Mouse (Mus musculus) CH12.LX (cell line): ENCODE measurements around the gene Pde4b. TPM values are rescaled to one million over a fixed set of nuclear protein-coding genes. Genes with fewer than 3 reads are reported as not detected.

Experiments
- DNase-seq: peaks from one replicate; pipeline ENCODE4 v3.0.0-alpha.2; 2013; ENCODE audit errors: extremely low read depth
- H3K27ac ChIP-seq: 2 replicates; pipeline ENCODE4 v1.5.1; 2012; ENCODE audit warnings: low read depth, mild to moderate bottlenecking, control low read depth, moderate library complexity; ENCODE audit not compliant: insufficient read depth
- H3K27me3 ChIP-seq: replicated peaks from 2 replicates; pipeline ENCODE3; 2012; ENCODE audit warnings: inconsistent platforms
- H3K36me3 ChIP-seq, 2 experiments: replicated peaks in 1 of 2; 2 replicates each; pipeline versions ENCODE3 to v1.6.1; 2012; ENCODE audit warnings: inconsistent platforms in 1 of 2, low read length in 1 of 2, mild to moderate bottlenecking in 1 of 2, mixed read lengths in 1 of 2, moderate library complexity in 1 of 2; ENCODE audit not compliant: control insufficient read depth in 1 of 2, insufficient read depth in 1 of 2
- H3K4me1 ChIP-seq, 2 experiments: 2 replicates each; pipeline ENCODE4 v1.6.1; 2012; ENCODE audit warnings: inconsistent platforms in 1 of 2, moderate library complexity in 1 of 2; ENCODE audit not compliant: insufficient read depth in 2 of 2, control insufficient read depth in 1 of 2
- H3K4me2 ChIP-seq: 2 replicates; pipeline ENCODE4 v1.6.1; 2012; ENCODE audit warnings: low read depth, mild to moderate bottlenecking, control low read depth; ENCODE audit not compliant: poor library complexity, insufficient read depth, severe bottlenecking
- H3K4me3 ChIP-seq, 3 experiments: fragments of 150-350 bp in 1 of 3; sonication (generic) in 1 of 3; replicated peaks in 1 of 3; 2 replicates each; pipeline versions ENCODE3 to v1.5.1; 2011 to 2012; ENCODE audit warnings: low read depth in 2 of 3, low read length in 2 of 3, mild to moderate bottlenecking in 2 of 3, moderate library complexity in 2 of 3, control low read depth in 1 of 3, improper control_type of control experiment in 1 of 3, inconsistent platforms in 1 of 3, mixed read lengths in 1 of 3; ENCODE audit not compliant: poor library complexity in 1 of 3
- H3K79me2 ChIP-seq: replicated peaks from 2 replicates; pipeline ENCODE4 v1.6.1; 2012; ENCODE audit warnings: mild to moderate bottlenecking, moderate library complexity; ENCODE audit not compliant: control insufficient read depth, poor library complexity, insufficient read depth, severe bottlenecking; ENCODE audit errors: extremely low read depth
- H3K9ac ChIP-seq: 2 replicates; pipeline ENCODE4 v1.6.1; 2012; ENCODE audit warnings: low read depth, mild to moderate bottlenecking, control low read depth, moderate library complexity; ENCODE audit not compliant: insufficient read depth
- H3K9me3 ChIP-seq: replicated peaks from 2 replicates; pipeline ENCODE3; 2012; ENCODE audit warnings: low read length, inconsistent platforms, mixed read lengths
- BHLHE40 ChIP-seq: IDR thresholded peaks from 2 replicates; pipeline ENCODE4 v1.6.1; 2011; ENCODE audit warnings: mild to moderate bottlenecking, low read depth, low read length, improper control_type of control experiment
- CHD2 ChIP-seq: IDR thresholded peaks from 2 replicates; pipeline ENCODE4 v1.6.1; 2011; ENCODE audit warnings: low read length, improper control_type of control experiment
- ELF1 ChIP-seq: IDR thresholded peaks from 2 replicates; pipeline ENCODE4 v1.6.1; 2014; ENCODE audit warnings: low read depth, mild to moderate bottlenecking, inconsistent platforms, low read length, improper control_type of control experiment
- ETS1 ChIP-seq: conservative IDR thresholded peaks from 2 replicates; pipeline ENCODE4 v1.6.1; 2012; ENCODE audit warnings: low read depth, mild to moderate bottlenecking, inconsistent platforms, low read length, improper control_type of control experiment, moderate library complexity
- HCFC1 ChIP-seq: IDR thresholded peaks from 2 replicates; pipeline ENCODE4 v1.6.1; 2012; ENCODE audit warnings: low read depth, mild to moderate bottlenecking, inconsistent platforms, low read length, improper control_type of control experiment
- JUN ChIP-seq: IDR thresholded peaks from 2 replicates; pipeline ENCODE4 v1.6.1; 2011; ENCODE audit warnings: low read depth, mild to moderate bottlenecking, low read length, improper control_type of control experiment, moderate library complexity; ENCODE audit not compliant: insufficient read depth
- JUND ChIP-seq: conservative IDR thresholded peaks from 2 replicates; pipeline ENCODE4 v1.6.1; 2011; ENCODE audit warnings: low read depth, low read length, improper control_type of control experiment
- MAFK ChIP-seq: IDR thresholded peaks from 2 replicates; pipeline ENCODE4 v1.6.1; 2011; ENCODE audit warnings: low read length, improper control_type of control experiment; ENCODE audit not compliant: insufficient replicate concordance
- MAX ChIP-seq: IDR thresholded peaks from 2 replicates; pipeline ENCODE4 v1.6.1; 2011; ENCODE audit warnings: low read length, improper control_type of control experiment
- NRF1 ChIP-seq: IDR thresholded peaks from 2 replicates; pipeline ENCODE4 v1.6.1; 2014; ENCODE audit warnings: low read depth, mild to moderate bottlenecking, inconsistent platforms, low read length, improper control_type of control experiment, moderate library complexity
- PAX5 ChIP-seq: IDR thresholded peaks from 2 replicates; pipeline ENCODE4 v1.6.1; 2012; ENCODE audit warnings: low read length, inconsistent platforms, mixed read lengths
- POLR2A ChIP-seq: IDR thresholded peaks from 2 replicates; pipeline ENCODE4 v1.6.1; 2011; ENCODE audit warnings: low read depth, mild to moderate bottlenecking, improper control_type of control experiment, low read length
- RAD21 ChIP-seq: IDR thresholded peaks from 2 replicates; pipeline ENCODE4 v1.6.1; 2011; ENCODE audit warnings: low read depth, mild to moderate bottlenecking, low read length, improper control_type of control experiment, moderate library complexity
- SIN3A ChIP-seq: IDR thresholded peaks from 2 replicates; pipeline ENCODE4 v1.6.1; 2012; ENCODE audit warnings: low read length, improper control_type of control experiment, inconsistent platforms
- USF1 ChIP-seq: IDR thresholded peaks from 2 replicates; pipeline ENCODE4 v1.6.1; 2014; ENCODE audit warnings: low read depth, mild to moderate bottlenecking, inconsistent platforms, low read length, improper control_type of control experiment
- USF2 ChIP-seq: conservative IDR thresholded peaks from 2 replicates; pipeline ENCODE4 v1.6.1; 2011; ENCODE audit warnings: low read depth, low read length, improper control_type of control experiment
- dilution Hi-C: fragments of 300-500 bp; cut with MboI; formaldehyde crosslinking; loops from 2 replicates; pipeline ENCODE4 v1.14.3; 2020; ENCODE audit warnings: low sequenced_read_pairs; ENCODE audit not compliant: extremely low pct_unique_long_range_greater_than_20kb, extremely low pct_ligation_motif_present
- in situ Hi-C: fragments of 300-500 bp; cut with MboI; formaldehyde crosslinking; loops from 3 replicates; pipeline ENCODE4 v1.14.3; 2019; ENCODE audit warnings: low sequenced_read_pairs, low pct_ligation_motif_present, low pct_unique_long_range_greater_than_20kb, mixed read lengths
- polyA plus RNA-seq: library from polyadenylated mRNA; unstranded; fragments of >175 nt; gene quantifications from 2 replicates; pipeline ENCODE4 v1.2.1, GENCODE M21; 2012; ENCODE audit warnings: low read depth; ENCODE audit not compliant: insufficient read length
- total RNA-seq, 2 experiments: library from RNA; depleted of rRNA; stranded (reverse); fragments of 300-350 nt in 1 of 2; fragments of >200 nt in 1 of 2; gene quantifications; 2 replicates each; pipeline ENCODE4 v1.2.3; 2012 to 2014

Pde4b gene
- total and polyA plus RNA-seq, 3 experiments = 9.6 to 24.2 (median 21.8) TPM

- no peaks in the 10 kb centered on the region for H3K79me2 ChIP-seq
- no peak overlapping the region for H3K4me3 ChIP-seq
- H3K4me1 ChIP-seq = peaks cover 2 to 17% of the 10 kb centered on the region in 2 experiments; a peak in 3 of 4 replicates
- dilution Hi-C loops = no loop called here
- H3K27me3 ChIP-seq = no peaks in the 10 kb centered on the region
- DNase-seq = peak; percentile 28
- H3K9ac ChIP-seq = peak overlapping the region; percentile 47
- TF ChIP-seq BHLHE40 = peak; percentile 64
- TF ChIP-seq JUN = peak; percentile 78
- TF ChIP-seq ETS1 = peak; percentile 78
- no peak for TF ChIP-seq MAFK
- TF ChIP-seq RAD21 = no peak
- no peak for TF ChIP-seq CHD2
- no peak for TF ChIP-seq ELF1
- TF ChIP-seq SIN3A = peak; percentile 88
- TF ChIP-seq USF1 = peak; percentile 80
- no peak for TF ChIP-seq NRF1
- TF ChIP-seq JUND = peak; percentile 67; the same call in 1 of the 2 replicates
- no peak; the same call in 1 of the 2 replicates for TF ChIP-seq HCFC1
- TF ChIP-seq USF2 = peak; percentile 77
- TF ChIP-seq PAX5 = no peak
- no peak for TF ChIP-seq POLR2A
- TF ChIP-seq MAX = peak; percentile 54
- no peaks in the 10 kb centered on the region for H3K36me3 ChIP-seq
- H3K4me2 ChIP-seq = peak overlapping the region; percentile 37; the same call in 1 of the 2 replicates
- H3K27ac ChIP-seq = no peak overlapping the region
- in situ Hi-C loops = no loop called here
- no peaks in the 10 kb centered on the region for H3K9me3 ChIP-seq
Observed at GRCm38 (mm10) chr4:102332885-102333284, 245.5 kb downstream of the Pde4b start.

- Histone ChIP-seq H3K9me3 (no peaks in the 10 kb centered on the region), H3K4me1 (no peaks in the 10 kb centered on the region), H3K27ac (no peak overlapping the region), H3K9ac (no peak overlapping the region), H3K4me3 (no peak overlapping the region), H3K27me3 (no peaks in the 10 kb centered on the region), H3K36me3 (no peaks in the 10 kb centered on the region), H3K4me2 (no peak overlapping the region), H3K79me2 (no peaks in the 10 kb centered on the region)
- no peak for TF ChIP-seq USF1
- TF ChIP-seq JUND = no peak
- TF ChIP-seq JUN = no peak
- in situ Hi-C loops = no loop called here
- dilution Hi-C loops = no loop called here
- no peak for DNase-seq
Observed at GRCm38 (mm10) chr4:102346911-102347492, 259.7 kb downstream of the Pde4b start.
